Mouse (Mus musculus) intestine, embryonic 14.5 days (tissue): Measurements from ENCODE around the gene Tfcp2. TPM values are rescaled to one million over a fixed set of nuclear protein-coding genes. Genes with fewer than 3 reads are reported as not detected.

ENCODE experiments used
- ATAC-seq: fragments of 200-750 bp; cut with Nextera tagmentation; replicated peaks from 2 replicates; pipeline ENCODE4 v1.8.0; 2017; ENCODE audit warnings: low read depth, moderate number of reproducible peaks, moderate TSS enrichment, moderate library complexity; ENCODE audit not compliant: low FRiP score, low TSS enrichment
- DNase-seq: peaks from one replicate; pipeline ENCODE4 v3.0.0-alpha.2; 2018; ENCODE audit warnings: low spot score
- H3K27ac ChIP-seq: fragments of 300-500 bp; sonication (generic); 2 replicates; pipeline ENCODE4 v1.5.1; 2014; ENCODE audit warnings: low read depth, mild to moderate bottlenecking, control low read depth
- H3K27me3 ChIP-seq: fragments of 300-500 bp; sonication (generic); replicated peaks from 2 replicates; pipeline ENCODE4 v1.6.1; 2014; ENCODE audit warnings: low read length, control low read depth; ENCODE audit not compliant: control insufficient read depth, insufficient read depth
- H3K36me3 ChIP-seq: fragments of 300-500 bp; sonication (generic); 2 replicates; pipeline ENCODE4 v1.6.1; 2014; ENCODE audit warnings: low read length, control low read depth; ENCODE audit not compliant: control insufficient read depth, insufficient read depth
- H3K4me1 ChIP-seq: fragments of 300-500 bp; sonication (generic); replicated peaks from 2 replicates; pipeline ENCODE4 v1.6.1; 2014; ENCODE audit warnings: low read length, control low read depth, mixed read lengths; ENCODE audit not compliant: control insufficient read depth, insufficient read depth
- H3K4me2 ChIP-seq: fragments of 300-500 bp; sonication (generic); 2 replicates; pipeline ENCODE4 v1.6.1; 2014; ENCODE audit warnings: low read length
- H3K4me3 ChIP-seq: fragments of 300-500 bp; sonication (generic); 2 replicates; pipeline ENCODE4 v1.5.1; 2014; ENCODE audit warnings: low read depth, low read length, control low read depth, mixed read lengths
- H3K9ac ChIP-seq: fragments of 300-500 bp; sonication (generic); 2 replicates; pipeline ENCODE4 v1.6.1; 2014; ENCODE audit warnings: mild to moderate bottlenecking, low read length
- H3K9me3 ChIP-seq: fragments of 300-500 bp; sonication (generic); 2 replicates; pipeline ENCODE4 v1.6.1; 2016; ENCODE audit warnings: low read length, control low read depth; ENCODE audit not compliant: control insufficient read depth
- WGBS: fragments of 180-500 bp; shearing (Covaris S2); extraction: QIAGEN DNeasy Blood & Tissue Kit; methylation state at CpG from one replicate; pipeline ENCODE4 v1.1.7; 2014; 5-methylcytosine and 5-hydroxymethylcytosine counted together
- polyA plus RNA-seq: library from polyadenylated mRNA; unstranded; fragments of >200 nt; fragmentation: Nextera tagmentation; extraction: Ambion mirVana; gene quantifications from 2 replicates; pipeline ENCODE4 v1.2.1, GENCODE M21; 2014

Gene Tfcp2
- polyA plus RNA-seq, 1 experiment from 2014 or later, result 20.0 TPM

- no peak for ATAC-seq
- 78% methylated on average over 7 of the region's 7 CpGs for WGBS
- H3K27ac ChIP-seq, result no peak overlapping the region
- no peak overlapping the region for H3K9ac ChIP-seq
- H3K36me3 ChIP-seq, result no peaks in the 10 kb centered on the region
- DNase-seq, result no peak
- no peaks in the 10 kb centered on the region for H3K9me3 ChIP-seq
- no peak overlapping the region for H3K4me2 ChIP-seq
- H3K4me3 ChIP-seq, result no peak overlapping the region
- no peaks in the 10 kb centered on the region for H3K27me3 ChIP-seq
- H3K4me1 ChIP-seq, result no peaks in the 10 kb centered on the region
Measured at GRCm38 (mm10) chr15:100456356-100456991, 95.3 kb downstream of the Tfcp2 start.

- H3K9me3 ChIP-seq, result no peaks in the 10 kb centered on the region
- no peak overlapping the region for H3K27ac ChIP-seq
- no peak overlapping the region for H3K4me2 ChIP-seq
- H3K36me3 ChIP-seq, result no peaks in the 10 kb centered on the region
- H3K4me3 ChIP-seq, result no peak overlapping the region
- no peak for DNase-seq
- no peak for ATAC-seq
- WGBS, result 77% methylated on average over 11 of the region's 11 CpGs
- H3K9ac ChIP-seq, result no peak overlapping the region
- H3K4me1 ChIP-seq, result no peaks in the 10 kb centered on the region
- no peaks in the 10 kb centered on the region for H3K27me3 ChIP-seq
Measured at GRCm38 (mm10) chr15:100452486-100452885, 99.3 kb downstream of the Tfcp2 start.

- H3K4me1 ChIP-seq, result no peaks in the 10 kb centered on the region
- H3K4me3 ChIP-seq, result no peak overlapping the region
- no peaks in the 10 kb centered on the region for H3K36me3 ChIP-seq
- no peak for ATAC-seq
- no peak overlapping the region for H3K4me2 ChIP-seq
- 66% methylated on average over 16 of the region's 16 CpGs for WGBS
- H3K9me3 ChIP-seq, result no peaks in the 10 kb centered on the region
- DNase-seq, result no peak
- H3K27me3 ChIP-seq, result no peaks in the 10 kb centered on the region
- no peak overlapping the region for H3K27ac ChIP-seq
- no peak overlapping the region for H3K9ac ChIP-seq
Measured at GRCm38 (mm10) chr15:100451245-100451644, 100.6 kb downstream of the Tfcp2 start.

GRCm38 (mm10) chr15:100449495-100449894, 102.3 kb downstream of the Tfcp2 start:
- DNase-seq (no peak), ATAC-seq (no peak)
- Histone ChIP-seq H3K9ac (no peak overlapping the region), H3K4me1 (no peaks in the 10 kb centered on the region), H3K4me3 (no peak overlapping the region), H3K27me3 (no peaks in the 10 kb centered on the region), H3K4me2 (no peak overlapping the region), H3K9me3 (no peaks in the 10 kb centered on the region), H3K27ac (no peak overlapping the region), H3K36me3 (no peaks in the 10 kb centered on the region)
- 73% methylated on average over 3 of the region's 3 CpGs for WGBS

- DNase-seq (no peak), ATAC-seq (no peak)
- 66% methylated on average over 4 of the region's 4 CpGs for WGBS
Measured at GRCm38 (mm10) chr15:100448572-100448971, 103.2 kb downstream of the Tfcp2 start.

More at GRCm38 (mm10) chr15:100448572-100448971, 103.2 kb downstream of the Tfcp2 start:
- no peaks in the 10 kb centered on the region for H3K27me3 ChIP-seq
- H3K9me3 ChIP-seq, result no peaks in the 10 kb centered on the region
- H3K9ac ChIP-seq, result no peak overlapping the region
- no peaks in the 10 kb centered on the region for H3K4me1 ChIP-seq
- no peaks in the 10 kb centered on the region for H3K36me3 ChIP-seq
- no peak overlapping the region for H3K27ac ChIP-seq
- H3K4me2 ChIP-seq, result no peak overlapping the region
- H3K4me3 ChIP-seq, result no peak overlapping the region

Other genes starting within 250 kb of the Tfcp2 start
- gene Mettl7a1, start 247.9 kb downstream of the Tfcp2 start, polyA plus RNA-seq, result 4.1 and 4.7 TPM in 2 replicates
- gene Mettl7a3, start 217.1 kb downstream of the Tfcp2 start, polyA plus RNA-seq, result 0.12 TPM in 1 of 2 replicates, not detected in the other
- not detected in 2 replicates for gene Methig1, start 198.9 kb downstream of the Tfcp2 start, polyA plus RNA-seq
- gene Mettl7a2, start 198.8 kb downstream of the Tfcp2 start, polyA plus RNA-seq, result not detected in 2 replicates
- not detected in 2 replicates for gene Higd1c, start 187.5 kb downstream of the Tfcp2 start, polyA plus RNA-seq
- not detected in 2 replicates for gene Gm5475, start 129.9 kb downstream of the Tfcp2 start, polyA plus RNA-seq
- 17.6 and 20.6 TPM in 2 replicates for gene Slc11a2, start 126.9 kb downstream of the Tfcp2 start, polyA plus RNA-seq
- gene Letmd1, start 83.0 kb downstream of the Tfcp2 start, polyA plus RNA-seq, result 38.5 and 40.1 TPM in 2 replicates
- gene Csrnp2, start 56.5 kb downstream of the Tfcp2 start, polyA plus RNA-seq, result 11.3 and 13.5 TPM in 2 replicates
- gene Pou6f1, start 48.0 kb upstream of the Tfcp2 start, polyA plus RNA-seq, result 6.9 and 7.6 TPM in 2 replicates
- gene Dazap2, start 63.3 kb upstream of the Tfcp2 start, polyA plus RNA-seq, result 269 and 284 TPM in 2 replicates
- gene Smagp, start 84.9 kb upstream of the Tfcp2 start, polyA plus RNA-seq, result 31.1 and 36.2 TPM in 2 replicates
- gene Bin2, start 117.5 kb upstream of the Tfcp2 start, polyA plus RNA-seq, result 5.7 and 6.4 TPM in 2 replicates
- 11.9 and 49.9 TPM in 2 replicates for gene Cela1, start 135.9 kb upstream of the Tfcp2 start, polyA plus RNA-seq
- gene Galnt6, start 177.4 kb upstream of the Tfcp2 start, polyA plus RNA-seq, result 1.2 and 1.4 TPM in 2 replicates
- gene Slc4a8, start 209.7 kb upstream of the Tfcp2 start, polyA plus RNA-seq, result 5.4 and 6.4 TPM in 2 replicates